Mouse (Mus musculus): ENCODE data around the gene Fut11.

DNA sequence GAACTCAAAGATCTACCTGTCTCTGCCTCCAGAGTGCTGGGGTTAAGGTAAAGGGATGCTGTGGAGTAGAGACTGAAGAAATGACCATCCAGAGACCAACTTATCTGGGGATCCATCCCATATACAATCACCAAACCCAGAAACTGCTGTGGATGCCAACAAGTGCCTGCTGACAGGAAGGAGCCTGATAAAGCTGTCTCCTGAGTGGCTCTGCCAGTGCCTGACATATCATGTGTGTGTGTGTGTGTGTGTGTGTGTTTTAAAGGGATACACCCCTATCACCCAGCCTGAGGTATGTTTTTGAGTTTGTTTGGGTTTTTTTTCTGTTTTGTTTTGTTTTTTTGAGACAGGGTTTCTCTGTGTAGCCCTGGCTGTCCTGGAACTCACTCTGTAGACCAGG lies 48.4 kb upstream of the Fut11 start:
- no peak for TF ChIP-seq TAL1 (IDR thresholded peaks at IDR 0.05; ENCODE audit: low read length)
- TF ChIP-seq GATA1 (IDR thresholded peaks at IDR 0.05; ENCODE audit: low read length): no peak

All from erythroblast, embryonic 14.5 days (primary cell).